Mouse (Mus musculus) erythroblast, embryonic 14.5 days (primary cell): ENCODE data around the gene Cacna1c.

ENCODE experiments used
- GATA1 ChIP-seq: IDR thresholded peaks from 2 replicates; pipeline ENCODE4 v1.6.1; 2012; ENCODE audit warnings: low read length, inconsistent platforms, mixed read lengths
- TAL1 ChIP-seq: IDR thresholded peaks from 3 replicates; pipeline ENCODE4 v1.6.1; 2012; ENCODE audit warnings: low read length, inconsistent platforms, mixed read lengths

DNA sequence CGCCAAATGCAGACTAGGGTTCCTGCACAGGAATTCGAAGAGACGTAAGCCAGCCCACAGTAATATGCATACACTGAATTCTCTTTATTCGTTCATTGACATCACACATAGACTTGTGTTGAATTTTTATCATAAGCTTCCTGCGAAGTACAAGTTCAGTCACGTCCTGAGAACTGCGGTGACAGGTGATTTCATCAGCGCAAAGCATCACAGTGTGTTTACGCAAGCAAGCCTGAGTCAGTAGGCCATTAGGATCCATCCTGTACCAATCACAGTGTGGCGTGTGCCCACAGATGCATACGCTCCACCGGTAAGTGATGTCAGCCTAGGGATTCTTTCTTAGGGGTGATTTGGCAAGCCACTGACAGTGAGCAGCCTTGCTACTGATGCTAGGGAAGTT is 114.6 kb downstream of the Cacna1c start:
- TF ChIP-seq GATA1 (no peak), TAL1 (no peak)
